Mouse (Mus musculus) thymus, postnatal 0 days (tissue): ENCODE measurements at regions not wholly inside any gene's neighbourhood (a gene's known extent, or its start where the extent isn't known, plus 50 kb on each side); places are given as distances from the start of the nearest gene placed in this dataset.
"Not testable (repeated sequence)": the region's sequence is repeated elsewhere in the genome, so short reads cannot be mapped to it uniquely, and the experiment has no call there.

Experiments used
- DNase-seq: peaks from one replicate; pipeline ENCODE4 v3.0.0-alpha.2; 2015; ENCODE audit warnings: low spot score

DNA sequence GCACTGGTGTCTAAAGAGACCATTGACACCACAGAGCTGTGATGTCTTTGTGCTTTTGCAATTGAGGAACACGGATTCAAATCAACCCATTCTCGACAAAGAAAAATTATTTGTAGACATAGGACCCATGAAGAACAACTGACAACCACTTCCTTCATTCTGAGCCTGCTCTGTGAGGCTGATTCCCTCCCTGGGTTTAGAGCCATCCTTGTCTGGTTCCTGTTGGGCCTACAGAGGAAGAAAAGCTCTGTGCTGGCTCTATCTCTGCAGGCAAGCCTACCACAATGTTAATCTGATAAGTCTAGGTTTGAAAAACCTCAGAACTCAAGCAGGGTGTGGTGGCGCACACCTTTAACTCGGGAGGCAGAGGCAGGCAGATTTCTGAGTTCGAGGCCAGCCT is 84.2 kb upstream of the Tbl1xr1 start:
- peak; percentile 30 for DNase-seq

DNA sequence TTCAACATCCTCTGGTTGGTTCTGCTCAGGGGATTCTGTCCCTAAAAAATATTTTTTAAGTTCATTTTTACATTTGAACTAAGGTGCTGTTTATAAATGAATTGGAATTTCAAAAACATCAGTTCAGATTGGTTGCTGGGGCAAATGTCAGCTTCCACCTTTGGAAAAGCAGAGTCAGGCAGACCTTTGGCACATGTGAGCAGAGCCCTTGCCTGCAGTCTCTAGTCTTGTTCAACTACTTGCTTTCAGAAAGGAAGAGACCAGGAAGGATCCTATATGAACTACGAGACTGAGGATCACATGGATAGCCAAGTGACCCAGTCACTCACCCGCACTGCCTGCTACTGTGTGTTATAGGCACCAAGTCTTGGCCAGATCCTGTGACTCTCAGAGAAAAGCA is 82.5 kb upstream of the Tbl1xr1 start:
- no peak for DNase-seq

DNA sequence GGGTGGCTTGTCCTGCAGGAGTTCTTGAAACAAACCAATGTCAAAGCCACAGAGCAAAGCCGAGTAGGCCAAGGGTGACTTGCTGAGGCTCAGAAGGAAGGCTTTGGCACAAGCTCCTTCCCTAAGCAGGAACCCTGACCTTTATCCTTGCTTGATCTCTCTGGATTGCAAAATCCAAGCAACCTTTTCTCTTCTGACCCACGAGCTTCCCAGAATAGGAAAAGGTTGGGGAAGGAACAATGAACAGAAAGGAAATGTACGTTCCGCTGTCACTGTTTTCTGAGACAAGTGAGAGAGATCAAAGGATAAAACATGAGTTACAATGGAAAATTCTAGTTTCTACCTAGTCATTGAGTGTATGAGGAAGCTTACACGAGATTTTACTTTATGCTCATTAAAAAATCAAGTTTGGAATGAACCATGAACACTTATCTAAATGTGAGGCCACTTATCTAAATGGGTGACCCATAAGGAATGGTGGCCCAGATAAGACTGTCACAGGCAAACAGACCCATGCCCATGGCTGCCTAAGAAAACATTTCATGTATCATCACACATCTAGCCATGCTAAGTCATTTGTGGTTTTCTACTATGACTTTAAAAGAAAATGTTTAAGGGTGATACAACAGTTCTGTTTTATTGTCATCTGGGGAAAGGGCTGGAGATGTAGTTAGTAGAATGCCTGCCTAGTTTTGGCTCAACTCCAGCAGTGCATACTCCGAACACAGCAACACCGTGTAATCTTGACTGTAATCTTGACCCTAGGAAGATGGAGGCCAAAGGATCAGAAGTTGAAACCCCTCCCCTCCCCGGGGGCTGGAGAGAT is 80.7 kb upstream of the Tbl1xr1 start:
- peak; percentile 30 for DNase-seq

DNA sequence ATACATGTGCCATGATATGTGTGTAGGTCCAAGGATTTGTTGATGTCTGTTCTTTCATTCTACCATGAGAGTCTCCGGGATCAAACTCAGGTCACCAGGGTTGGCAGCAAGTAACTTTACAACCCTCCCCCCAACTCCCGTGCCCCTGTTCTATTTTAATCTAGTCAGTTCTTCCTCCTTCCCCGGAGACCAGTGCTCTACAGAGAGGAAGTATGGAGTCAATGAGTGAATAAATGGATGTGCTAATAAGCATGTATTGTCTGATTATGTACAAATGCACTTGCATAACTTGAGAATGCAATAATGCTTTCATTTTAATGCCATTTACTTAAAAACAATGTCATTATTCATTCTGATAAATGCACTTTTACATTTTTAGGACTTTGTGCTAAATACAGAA is 79.1 kb upstream of the Tbl1xr1 start:
- no peak for DNase-seq

DNA sequence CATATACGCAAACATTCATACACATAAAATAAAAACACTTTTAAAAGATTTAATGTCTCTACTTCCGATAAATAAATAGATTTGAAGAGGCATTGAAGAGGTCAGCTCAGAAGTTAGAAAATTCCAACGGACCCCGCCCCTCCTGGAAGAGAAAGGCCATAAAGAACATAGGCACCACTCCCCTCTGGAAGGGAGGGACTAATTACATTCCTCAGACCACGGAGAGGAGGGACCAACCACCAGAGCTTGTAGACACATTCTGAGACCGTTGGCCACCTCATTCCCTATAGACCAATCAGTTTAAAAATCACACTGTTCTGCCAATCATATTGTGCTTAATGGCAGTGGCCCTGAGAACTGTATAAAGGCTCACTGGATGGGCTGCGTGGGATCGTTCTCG is 71.0 kb upstream of the Tbl1xr1 start:
- no peak for DNase-seq

DNA sequence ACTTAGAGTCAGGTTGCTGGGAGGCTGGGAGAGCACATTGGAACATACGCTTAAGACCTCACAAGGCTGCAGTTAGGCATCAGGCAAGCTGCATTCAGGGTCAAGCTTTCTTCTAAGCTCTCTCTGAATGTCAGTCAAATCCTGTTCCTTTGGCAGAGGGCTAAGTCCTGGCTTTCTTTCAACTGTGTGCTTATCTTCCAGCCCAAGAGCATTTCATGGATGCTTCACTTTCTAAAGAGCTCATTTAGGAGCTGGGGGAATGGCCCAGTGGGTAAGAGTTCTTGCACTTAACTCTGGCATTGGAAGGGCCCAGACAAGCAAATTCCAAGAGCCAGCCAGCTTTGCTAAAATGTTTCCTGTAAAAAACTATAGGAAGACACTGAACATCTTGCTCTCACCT is 70.3 kb upstream of the Tbl1xr1 start:
- DNase-seq: no peak

DNA sequence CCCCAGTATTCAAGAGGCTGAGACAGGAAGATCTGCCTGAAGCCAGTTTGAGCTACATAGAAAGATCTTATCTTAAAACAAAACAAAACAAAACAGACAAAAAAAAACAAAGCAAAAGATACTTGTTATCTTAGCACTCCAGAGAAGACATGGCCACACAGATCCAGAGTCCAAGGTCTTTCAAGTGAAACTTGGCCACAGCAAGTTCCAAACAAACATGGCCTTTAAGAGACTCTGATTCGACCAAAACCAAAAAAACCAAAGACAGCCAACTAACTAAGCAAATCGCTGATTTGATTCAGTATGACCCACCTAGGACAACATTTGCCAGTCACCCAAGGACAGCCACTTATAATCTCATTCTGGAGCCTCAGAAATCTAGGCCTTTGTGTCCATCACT is 69.8 kb upstream of the Tbl1xr1 start:
- no peak for DNase-seq

DNA sequence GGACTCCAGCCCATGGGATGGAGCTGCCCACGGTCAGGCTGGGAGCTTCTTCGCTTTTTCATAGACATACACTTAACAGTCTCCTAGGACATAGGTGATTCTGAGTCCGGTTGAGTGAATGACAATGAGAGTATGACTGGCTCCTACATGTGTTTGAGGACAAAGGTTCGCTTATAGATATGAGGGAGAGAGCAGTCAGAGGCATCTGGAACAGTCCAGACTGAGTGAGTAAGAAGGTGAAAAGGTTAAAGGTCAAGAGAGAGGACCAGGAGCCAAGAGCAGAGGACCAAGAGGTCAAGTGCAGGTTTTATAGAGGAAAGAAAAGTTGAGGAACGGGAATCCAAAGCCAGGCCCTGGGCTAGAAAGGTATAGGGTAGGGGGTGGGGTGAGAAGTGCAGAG is 68.7 kb upstream of the Tbl1xr1 start:
- DNase-seq: no peak

DNA sequence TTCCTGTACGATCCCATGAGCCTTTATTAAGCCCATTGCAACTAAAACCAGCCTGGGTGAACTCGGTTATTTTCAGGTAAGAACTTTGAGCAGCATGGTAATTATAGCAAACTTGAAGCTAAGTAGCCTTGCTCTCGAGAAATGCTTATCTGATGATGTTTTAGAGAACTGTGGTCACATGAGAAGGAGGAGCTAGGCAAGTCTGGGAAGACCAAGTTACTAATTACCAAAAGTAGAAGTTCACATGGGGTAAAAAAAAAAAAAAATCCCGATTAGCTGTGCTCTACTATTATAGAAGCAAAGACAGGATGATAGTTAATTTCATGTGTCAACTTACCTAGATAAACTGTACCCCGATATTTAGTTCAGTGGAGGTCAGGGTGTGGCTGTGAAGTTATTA is 68.0 kb upstream of the Tbl1xr1 start:
- no peak for DNase-seq

DNA sequence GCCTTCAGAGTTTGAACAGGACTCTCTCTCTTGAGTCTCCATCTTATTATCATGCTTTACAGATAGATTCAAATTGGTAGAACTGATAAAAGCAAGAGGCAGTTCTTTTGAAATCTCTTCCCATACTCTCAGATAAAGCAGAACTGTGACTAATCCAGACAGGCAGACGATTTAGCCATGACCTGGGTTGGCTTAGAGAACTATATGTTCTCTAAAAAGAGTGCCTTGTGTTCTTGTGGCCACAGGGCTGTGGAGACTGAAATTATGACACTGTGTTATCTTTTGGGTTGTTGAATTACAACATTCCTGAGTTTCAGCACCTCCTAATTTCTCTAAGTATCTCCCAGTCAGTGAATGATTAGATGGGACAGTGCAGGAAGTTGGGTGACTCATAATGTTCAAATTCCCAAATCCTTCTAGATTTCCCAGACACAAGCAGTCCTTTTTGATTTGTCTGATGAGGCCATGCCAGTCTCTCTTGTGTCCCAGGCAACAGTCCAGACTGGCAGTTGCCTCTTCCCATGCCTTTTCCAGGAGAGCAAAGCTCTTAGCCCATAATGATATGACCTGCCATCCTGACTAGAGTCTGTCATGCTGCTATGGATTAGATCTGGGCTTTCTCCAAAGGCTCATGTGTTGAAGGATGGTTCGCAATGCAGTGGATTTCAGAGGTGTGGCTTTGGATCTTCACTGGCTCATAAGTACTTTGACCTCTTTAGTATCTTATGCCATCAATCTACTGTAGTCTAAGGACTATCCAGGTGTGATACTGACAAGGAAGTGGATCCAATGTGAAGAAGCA is 66.4 kb upstream of the Tbl1xr1 start:
- no peak for DNase-seq

DNA sequence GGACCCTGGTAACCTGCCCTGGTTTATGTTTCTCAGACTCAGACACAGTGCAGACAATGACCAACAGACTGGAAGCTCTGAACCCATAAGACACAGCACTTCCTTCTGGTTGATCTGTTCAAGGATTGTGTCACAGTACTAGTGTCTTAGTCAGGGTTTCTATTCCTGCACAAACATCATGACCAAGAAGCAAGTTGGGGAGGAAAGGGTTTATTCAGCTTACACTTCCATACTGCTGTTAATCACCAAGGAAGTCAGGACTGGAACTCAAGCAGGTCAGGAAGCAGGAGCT is 65.8 kb upstream of the Tbl1xr1 start:
- not testable (repeated sequence) for DNase-seq

DNA sequence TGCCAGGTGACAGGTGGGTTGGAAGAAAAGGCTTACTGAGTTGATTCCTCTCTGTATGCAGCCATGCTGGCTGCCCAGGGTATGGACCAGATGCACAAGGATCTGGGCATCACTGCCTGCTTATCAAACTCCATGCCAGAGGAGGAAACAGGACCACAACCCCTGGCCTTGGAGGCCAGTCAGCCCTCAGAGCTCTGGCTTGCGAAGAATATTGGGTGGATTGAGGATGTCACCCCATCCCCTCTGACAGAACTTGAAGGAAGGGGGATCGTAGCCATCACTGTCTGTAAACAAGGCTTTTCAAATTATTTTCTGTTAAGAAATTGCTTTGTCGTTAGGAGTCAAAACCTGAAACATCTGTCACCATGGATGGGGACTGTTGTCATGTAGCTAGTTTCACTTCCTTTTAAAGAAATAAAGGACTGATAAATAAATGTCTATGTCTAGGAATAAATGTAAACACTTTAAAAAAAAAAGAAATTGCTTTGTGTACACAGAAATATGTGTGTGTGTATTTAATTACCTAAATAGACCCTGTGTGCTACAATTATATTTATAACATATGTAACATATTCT is 55.0 kb upstream of the Tbl1xr1 start:
- no peak for DNase-seq

DNA sequence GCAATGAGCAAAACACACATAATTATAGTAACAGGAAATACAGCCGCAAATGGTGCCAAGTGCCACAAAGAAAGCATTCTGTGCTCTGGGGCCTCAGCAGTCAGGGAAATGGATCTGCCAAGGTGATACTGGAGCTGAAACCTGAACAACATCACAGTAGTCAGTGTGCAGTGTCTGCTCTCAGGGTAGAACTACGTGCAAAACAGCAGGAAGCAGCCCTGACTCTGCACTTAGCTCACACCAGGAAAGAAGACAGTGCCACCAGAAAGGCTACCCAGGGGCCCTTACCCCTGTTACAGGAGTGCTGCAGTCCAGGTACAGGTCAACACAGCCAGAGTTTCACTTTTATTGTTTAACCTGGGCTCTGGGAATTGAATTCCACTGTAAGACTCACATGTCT is 54.0 kb upstream of the Tbl1xr1 start:
- DNase-seq: peak; percentile 42

DNA sequence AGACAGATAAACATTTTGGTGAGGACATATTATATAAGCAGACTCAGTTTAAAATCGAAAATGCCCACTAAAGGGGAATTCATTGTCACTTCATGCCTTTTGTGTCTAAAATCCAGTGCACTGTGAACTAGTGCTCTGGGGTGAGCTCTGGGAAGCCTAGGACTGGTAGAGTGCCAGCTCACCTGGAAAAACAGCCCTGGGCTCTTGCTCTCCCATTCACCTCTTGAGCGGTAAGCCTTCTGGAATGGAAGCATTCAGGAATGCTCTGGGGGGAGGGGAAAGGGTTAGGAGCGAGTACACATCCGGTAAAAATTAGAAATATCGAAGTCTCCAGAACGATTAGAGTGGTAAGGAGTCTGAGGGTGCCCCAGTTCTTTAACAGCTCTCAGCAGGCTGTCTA is 53.4 kb upstream of the Tbl1xr1 start:
- DNase-seq: no peak

DNA sequence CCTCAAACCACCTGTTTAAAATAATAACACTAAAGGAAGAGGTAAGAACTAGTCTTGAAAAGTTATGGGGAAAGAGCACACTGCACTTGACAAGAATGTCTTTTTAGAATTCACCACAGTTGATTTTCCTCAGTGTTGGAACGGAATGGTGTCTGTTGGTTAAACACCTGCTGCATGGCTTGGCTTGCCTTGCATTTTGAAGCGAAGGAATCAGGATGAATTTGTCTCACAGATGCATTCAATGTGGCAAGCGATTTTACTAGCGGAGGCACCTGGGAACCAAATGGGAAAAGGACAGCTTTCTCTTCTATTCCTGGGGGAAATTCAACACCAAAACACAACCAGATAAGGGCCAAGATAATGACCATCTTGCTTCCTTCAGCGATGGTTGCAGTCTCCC is 52.9 kb upstream of the Tbl1xr1 start:
- DNase-seq: no peak

DNA sequence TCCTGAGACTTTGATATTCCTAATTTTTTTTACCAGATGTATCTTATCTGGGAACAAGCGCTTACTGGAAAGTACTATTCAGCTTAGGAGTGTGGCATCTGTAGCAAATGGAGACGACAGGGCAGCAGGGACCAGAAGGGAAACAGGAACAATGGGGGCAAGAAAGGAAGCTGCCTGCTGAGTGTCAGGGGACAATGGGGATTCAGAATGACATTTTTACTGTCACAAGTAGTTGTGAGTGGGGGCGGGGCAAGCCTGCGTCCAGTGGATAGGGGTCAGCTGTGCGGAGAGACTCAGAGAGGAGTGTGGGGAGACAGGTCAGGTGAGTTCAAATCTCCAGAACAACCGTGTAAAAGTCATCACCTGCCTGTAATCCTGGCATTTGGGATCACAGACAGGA is 52.3 kb upstream of the Tbl1xr1 start:
- DNase-seq: no peak

DNA sequence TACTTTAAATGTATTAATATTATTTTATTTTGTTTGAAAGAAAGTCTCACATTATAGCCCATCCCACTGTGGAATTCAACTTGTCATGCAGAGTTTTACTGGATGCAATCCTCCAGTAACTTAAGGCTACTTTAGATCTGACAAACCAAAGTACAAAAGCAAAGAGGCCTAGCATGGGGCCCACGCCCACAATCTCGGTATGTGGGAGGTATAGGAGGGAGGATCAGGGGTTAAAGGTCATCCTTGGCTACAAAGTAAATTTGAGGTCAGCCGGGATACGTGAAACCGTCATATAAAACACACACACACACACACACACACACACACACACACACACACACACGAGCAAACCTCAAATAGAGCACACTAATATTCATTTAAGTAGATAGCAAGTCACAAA is 51.3 kb upstream of the Tbl1xr1 start:
- no peak for DNase-seq

DNA sequence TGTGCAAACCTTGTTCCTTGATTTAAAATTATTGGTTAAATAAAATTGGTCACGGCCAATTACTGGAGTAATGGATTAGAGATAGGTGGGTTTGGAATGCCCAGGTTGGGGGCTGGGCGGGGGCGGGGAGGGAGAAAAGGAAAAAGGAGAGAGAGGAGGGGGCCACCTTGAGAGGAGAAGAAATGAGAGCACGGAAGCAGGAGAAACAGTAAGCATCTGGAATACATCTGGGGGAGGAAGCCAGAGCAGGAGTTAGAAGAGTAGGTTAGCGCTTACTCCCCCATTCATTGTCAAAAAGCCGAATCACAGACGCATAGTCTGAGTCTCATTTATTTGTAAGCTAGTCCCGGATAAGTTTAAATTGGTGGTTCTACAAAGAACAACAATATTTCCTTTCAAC is 50.8 kb upstream of the Tbl1xr1 start:
- DNase-seq: no peak
